Mouse (Mus musculus) heart, embryonic 10.5 days (tissue): ENCODE measurements around the gene Frem1. TPM values are rescaled to one million over a fixed set of nuclear protein-coding genes. Genes with fewer than 3 reads are reported as not detected.

Source experiments
- DNase-seq: peaks from one replicate; pipeline ENCODE4 v3.0.0-alpha.2; 2017; ENCODE audit warnings: low spot score
- H3K27ac ChIP-seq: fragments of 300-500 bp; sonication (generic); 2 replicates; pipeline ENCODE4 v1.5.1; 2016; ENCODE audit warnings: mild to moderate bottlenecking
- H3K27me3 ChIP-seq: fragments of 300-500 bp; sonication (generic); 2 replicates; pipeline ENCODE4 v1.6.1; 2016; ENCODE audit warnings: mild to moderate bottlenecking; ENCODE audit not compliant: poor library complexity, insufficient read depth, severe bottlenecking
- H3K36me3 ChIP-seq: fragments of 300-500 bp; sonication (generic); 2 replicates; pipeline ENCODE4 v1.6.1; 2016; ENCODE audit warnings: mild to moderate bottlenecking, moderate library complexity
- H3K4me1 ChIP-seq: fragments of 300-500 bp; sonication (generic); 2 replicates; pipeline ENCODE4 v1.6.1; 2016; ENCODE audit warnings: mild to moderate bottlenecking
- H3K4me3 ChIP-seq: fragments of 300-500 bp; sonication (generic); 2 replicates; pipeline ENCODE4 v1.5.1; 2016; ENCODE audit warnings: mild to moderate bottlenecking, moderate library complexity
- H3K9me3 ChIP-seq: fragments of 300-500 bp; sonication (generic); 2 replicates; pipeline ENCODE4 v1.6.1; 2016; ENCODE audit warnings: mild to moderate bottlenecking, moderate library complexity
- WGBS: fragments of 180-500 bp; shearing (Covaris S2); methylation state at CpG from one replicate; pipeline ENCODE4 v1.1.7; 2016; 5-methylcytosine and 5-hydroxymethylcytosine counted together
- polyA plus RNA-seq: library from polyadenylated mRNA; unstranded; fragments of >200 nt; fragmentation: Nextera tagmentation; extraction: Ambion mirVana; gene quantifications from 2 replicates; pipeline ENCODE4 v1.2.1, GENCODE M21; 2016

Frem1 gene
- polyA plus RNA-seq, 1 experiment from 2014 or later: 9.8 TPM

- 86% methylated on average over 10 of the region's 10 CpGs for WGBS
- H3K4me1 ChIP-seq: no peaks in the 10 kb centered on the region
- no peak overlapping the region for H3K27ac ChIP-seq
- no peaks in the 10 kb centered on the region for H3K27me3 ChIP-seq
- peaks cover 21% of the 10 kb centered on the region; the same call in 1 of the 2 replicates for H3K36me3 ChIP-seq
- H3K4me3 ChIP-seq: no peak overlapping the region
- no peak for DNase-seq
- H3K9me3 ChIP-seq: no peaks in the 10 kb centered on the region
Observed at GRCm38 (mm10) chr4:82895227-82895626, 156.9 kb downstream of the Frem1 start.

GRCm38 (mm10) chr4:82892247-82892646 is 159.9 kb downstream of the Frem1 start:
- peaks cover 6% of the 10 kb centered on the region; the same call in 1 of the 2 replicates for H3K36me3 ChIP-seq
- WGBS: 84% methylated on average over 5 of the region's 5 CpGs
- no peak overlapping the region for H3K4me3 ChIP-seq
- no peak overlapping the region for H3K27ac ChIP-seq
- H3K9me3 ChIP-seq: no peaks in the 10 kb centered on the region
- H3K4me1 ChIP-seq: no peaks in the 10 kb centered on the region
- H3K27me3 ChIP-seq: no peaks in the 10 kb centered on the region
- no peak for DNase-seq

GRCm38 (mm10) chr4:82891566-82891965 is 160.6 kb downstream of the Frem1 start:
- Histone ChIP-seq H3K27ac (no peak overlapping the region), H3K27me3 (no peaks in the 10 kb centered on the region), H3K4me3 (no peak overlapping the region), H3K36me3 (0 out of 2 replicates have a peak, but pooled peaks cover 1% of the 10 kb centered on the region), H3K9me3 (no peaks in the 10 kb centered on the region), H3K4me1 (no peaks in the 10 kb centered on the region)
- DNase-seq: no peak
- 87% methylated on average over 2 of the region's 2 CpGs for WGBS

- no peak overlapping the region for H3K27ac ChIP-seq
- no peak for DNase-seq
- no peaks in the 10 kb centered on the region for H3K4me1 ChIP-seq
- WGBS: 79% methylated on average over 7 of the region's 7 CpGs
- no peaks in the 10 kb centered on the region for H3K36me3 ChIP-seq
- no peaks in the 10 kb centered on the region for H3K9me3 ChIP-seq
- H3K4me3 ChIP-seq: no peak overlapping the region
- no peaks in the 10 kb centered on the region for H3K27me3 ChIP-seq
Observed at GRCm38 (mm10) chr4:82891049-82891448, 161.1 kb downstream of the Frem1 start.

GRCm38 (mm10) chr4:82890585-82890984 is 161.6 kb downstream of the Frem1 start:
- Histone ChIP-seq H3K27me3 (no peaks in the 10 kb centered on the region), H3K9me3 (no peaks in the 10 kb centered on the region), H3K4me3 (no peak overlapping the region), H3K4me1 (no peaks in the 10 kb centered on the region), H3K27ac (no peak overlapping the region), H3K36me3 (no peaks in the 10 kb centered on the region)
- no peak for DNase-seq
- WGBS: 86% methylated on average over 4 of the region's 4 CpGs

- no peak for DNase-seq
- Histone ChIP-seq H3K27ac (no peak overlapping the region), H3K9me3 (no peaks in the 10 kb centered on the region), H3K4me1 (no peaks in the 10 kb centered on the region), H3K27me3 (no peaks in the 10 kb centered on the region), H3K36me3 (no peaks in the 10 kb centered on the region), H3K4me3 (no peak overlapping the region)
- 47% methylated on average over 2 of the region's 2 CpGs for WGBS
Observed at GRCm38 (mm10) chr4:82886148-82886547, 166.0 kb downstream of the Frem1 start.

GRCm38 (mm10) chr4:82885535-82885913 is 166.6 kb downstream of the Frem1 start:
- no peaks in the 10 kb centered on the region for H3K9me3 ChIP-seq
- 41% methylated on average over 1 of the region's 1 CpGs for WGBS
- H3K27ac ChIP-seq: no peak overlapping the region
- H3K4me3 ChIP-seq: no peak overlapping the region
- no peaks in the 10 kb centered on the region for H3K27me3 ChIP-seq
- no peak for DNase-seq
- H3K36me3 ChIP-seq: no peaks in the 10 kb centered on the region
- no peaks in the 10 kb centered on the region for H3K4me1 ChIP-seq

- Histone ChIP-seq H3K9me3 (no peaks in the 10 kb centered on the region), H3K27me3 (no peaks in the 10 kb centered on the region), H3K27ac (no peak within 1 kb of the TSS), H3K4me3 (no peak within 1 kb of the TSS), H3K4me1 (no peaks in the 10 kb centered on the region), H3K36me3 (no peaks in the 10 kb centered on the region)
- DNase-seq: no peak
- 63% methylated on average over 18 of the region's 19 CpGs for WGBS
Observed at GRCm38 (mm10) chr4:82884636-82885534, 167.3 kb downstream of the Frem1 start, which contains the start of gene Cer1. TSS of gene Cer1 (minus strand) at chr4:82885148.

GRCm38 (mm10) chr4:82882500-82882899 is 169.6 kb downstream of the Frem1 start:
- Histone ChIP-seq H3K27me3 (no peaks in the 10 kb centered on the region), H3K4me1 (no peaks in the 10 kb centered on the region), H3K36me3 (no peaks in the 10 kb centered on the region), H3K4me3 (no peak overlapping the region), H3K27ac (no peak overlapping the region), H3K9me3 (no peaks in the 10 kb centered on the region)
- no peak for DNase-seq
- WGBS: 77% methylated on average over 9 of the region's 9 CpGs

GRCm38 (mm10) chr4:82881366-82881765 is 170.8 kb downstream of the Frem1 start:
- Histone ChIP-seq H3K4me1 (no peaks in the 10 kb centered on the region), H3K36me3 (no peaks in the 10 kb centered on the region), H3K27ac (no peak overlapping the region), H3K27me3 (no peaks in the 10 kb centered on the region), H3K9me3 (no peaks in the 10 kb centered on the region), H3K4me3 (no peak overlapping the region)
- 86% methylated on average over 3 of the region's 3 CpGs for whole genome bisulfite sequencing
- no peak for DNase-seq

GRCm38 (mm10) chr4:82880243-82880642 is 171.9 kb downstream of the Frem1 start:
- no peaks in the 10 kb centered on the region for H3K4me1 ChIP-seq
- no peak overlapping the region for H3K27ac ChIP-seq
- 79% methylated on average over 2 of the region's 2 CpGs for WGBS
- no peaks in the 10 kb centered on the region for H3K9me3 ChIP-seq
- H3K36me3 ChIP-seq: no peaks in the 10 kb centered on the region
- no peak for DNase-seq
- H3K27me3 ChIP-seq: no peaks in the 10 kb centered on the region
- no peak overlapping the region for H3K4me3 ChIP-seq

- Histone ChIP-seq H3K27ac (no peak overlapping the region), H3K36me3 (no peaks in the 10 kb centered on the region), H3K9me3 (no peaks in the 10 kb centered on the region), H3K4me3 (no peak overlapping the region), H3K27me3 (no peaks in the 10 kb centered on the region), H3K4me1 (no peaks in the 10 kb centered on the region)
- DNase-seq: no peak
- 84% methylated on average over 6 of the region's 6 CpGs for WGBS
Observed at GRCm38 (mm10) chr4:82879152-82879551, 173.0 kb downstream of the Frem1 start.

- no peaks in the 10 kb centered on the region for H3K36me3 ChIP-seq
- H3K4me1 ChIP-seq: no peaks in the 10 kb centered on the region
- no peak overlapping the region for H3K27ac ChIP-seq
- H3K27me3 ChIP-seq: no peaks in the 10 kb centered on the region
- no peak overlapping the region for H3K4me3 ChIP-seq
- H3K9me3 ChIP-seq: no peaks in the 10 kb centered on the region
- DNase-seq: no peak
- 80% methylated on average over 2 of the region's 2 CpGs for WGBS
Observed at GRCm38 (mm10) chr4:82876656-82877055, 175.5 kb downstream of the Frem1 start.
